Mouse (Mus musculus) testis, adult 2 months (tissue): ENCODE data around the gene Slc25a21.

ENCODE experiments used
- CTCF ChIP-seq: fragments of 200-500 bp; IDR thresholded peaks from 2 replicates; pipeline ENCODE4 v1.5.1; 2012; ENCODE audit warnings: low read depth, mild to moderate bottlenecking, inconsistent platforms, low read length, moderate library complexity; ENCODE audit not compliant: control insufficient read depth, insufficient read depth, insufficient replicate concordance
- POLR2A ChIP-seq: fragments of 200-500 bp; IDR thresholded peaks from 2 replicates; pipeline ENCODE4 v1.6.1; 2012; ENCODE audit warnings: low read depth, mild to moderate bottlenecking, inconsistent platforms, low read length, moderate library complexity; ENCODE audit not compliant: control insufficient read depth

DNA sequence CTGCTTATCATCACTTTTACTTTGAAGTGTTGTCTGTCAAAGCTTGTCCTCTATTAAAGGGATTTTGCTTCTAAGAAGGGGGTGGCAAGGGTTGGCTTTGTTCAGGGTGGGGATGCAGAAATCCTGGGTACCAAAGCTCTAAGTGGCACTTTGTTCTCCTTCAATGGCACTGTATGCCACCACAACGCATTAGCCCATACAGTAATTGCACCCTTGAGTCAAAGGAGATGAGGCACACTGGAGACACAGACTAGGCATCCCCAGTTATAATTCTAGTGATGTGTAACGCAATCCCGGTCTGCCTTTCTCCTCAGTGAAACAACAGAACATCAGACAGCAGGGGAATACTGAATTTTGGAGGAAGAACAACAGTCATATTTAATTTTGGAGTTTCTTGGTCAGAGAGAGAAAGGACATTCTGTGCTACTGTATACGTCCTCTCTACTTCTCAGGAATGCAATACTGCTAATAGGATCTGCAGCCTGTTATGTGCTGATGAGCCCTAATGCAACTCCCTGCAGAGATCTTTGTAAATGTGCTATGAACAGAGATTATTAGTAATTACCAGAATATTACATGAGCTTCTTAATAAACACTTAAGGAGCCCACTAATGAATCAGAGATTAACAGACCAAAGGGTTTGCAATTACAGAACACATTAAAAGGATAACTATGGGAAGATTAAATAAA is 333.3 kb downstream of the Slc25a21 start:
- TF ChIP-seq CTCF (no peak), POLR2A (no peak)
